Mouse (Mus musculus): ENCODE data around the gene Dtx1. TPM values are rescaled to one million over a fixed set of nuclear protein-coding genes. Genes with fewer than 3 reads are reported as not detected.

Dtx1 gene
- polyA plus RNA-seq, 1 experiment from 2014 or later, result 0.41 TPM

DNA sequence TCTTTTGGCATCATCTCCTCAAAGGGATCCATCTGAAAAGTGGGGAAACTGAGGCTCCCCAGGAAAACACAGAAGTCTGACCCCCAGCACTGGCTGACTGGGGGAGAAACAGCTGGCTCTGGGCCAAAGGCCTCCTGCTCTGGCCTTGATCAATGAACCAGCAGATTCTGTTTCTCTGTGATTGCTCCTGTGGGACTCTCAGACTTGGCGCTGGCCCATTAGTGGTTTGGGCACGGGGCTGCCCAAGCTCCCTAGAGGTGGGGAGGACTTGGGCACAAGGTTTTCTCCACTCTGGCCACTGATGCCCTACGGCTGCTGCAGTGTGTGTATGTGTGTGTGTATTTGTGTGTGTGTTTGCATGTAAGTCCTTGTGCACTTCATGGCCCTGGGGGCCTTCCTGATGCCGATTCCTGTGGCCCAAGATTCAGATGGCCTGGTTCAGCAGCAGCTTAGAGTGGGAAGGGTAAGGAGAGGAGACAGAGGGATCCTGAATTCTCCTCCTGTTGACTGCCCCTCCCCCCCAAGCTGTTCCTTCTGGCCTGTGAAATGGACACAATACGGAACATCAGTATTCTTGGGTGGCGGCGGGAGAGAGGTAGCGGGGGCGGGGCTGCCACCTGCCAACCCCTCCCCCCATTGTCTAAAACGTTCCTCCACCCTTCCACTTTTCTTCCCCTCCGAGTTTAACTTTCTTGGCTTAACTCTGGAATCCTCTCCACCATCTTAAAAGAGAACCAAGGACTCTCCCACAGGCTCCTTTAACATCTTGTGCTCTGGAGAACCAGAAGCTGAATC lies 10.5 kb downstream of the Dtx1 start:
- 69% methylated on average over 11 of the region's 11 CpGs for WGBS
- Histone ChIP-seq H3K36me3 (no peaks in the 10 kb centered on the region), H3K4me3 (no peak overlapping the region), H3K27me3 (ENCODE audit: insufficient read depth, poor library complexity, severe bottlenecking) (peaks cover 96% of the 10 kb centered on the region), H3K9me3 (no peaks in the 10 kb centered on the region), H3K4me1 (peaks cover 17% of the 10 kb centered on the region), H3K27ac (no peak overlapping the region)
- DNase-seq (ENCODE audit: low spot score), result no peak

DNA sequence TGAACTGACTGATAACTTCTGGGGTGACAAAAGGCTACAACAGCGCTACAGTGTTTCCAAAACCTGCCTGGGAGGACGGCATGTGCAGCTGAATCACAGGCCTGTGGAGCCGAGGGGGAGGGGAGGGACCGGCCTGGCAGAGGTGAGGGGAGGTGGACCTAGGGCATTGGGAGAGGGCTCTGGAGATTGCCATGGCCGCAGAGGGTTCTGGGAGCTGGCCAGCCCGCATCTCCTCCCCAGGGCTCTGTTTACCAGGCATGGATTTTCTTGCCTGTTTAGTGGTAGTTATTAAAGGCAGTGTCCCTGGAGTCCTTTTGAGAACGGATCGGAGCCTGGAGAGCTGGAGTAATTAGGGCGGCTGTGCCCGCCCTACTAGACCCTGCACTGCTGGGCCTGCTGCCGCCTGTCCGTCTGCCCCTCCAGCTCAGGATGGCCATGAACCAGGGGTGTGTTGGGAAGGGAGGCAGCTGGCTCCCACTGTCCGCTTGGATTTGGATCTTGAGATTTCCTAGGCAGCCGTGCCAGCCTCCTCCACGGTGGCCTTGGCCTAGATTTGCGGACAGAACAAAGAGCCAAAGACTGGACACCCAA lies 12.8 kb downstream of the Dtx1 start:
- no peak overlapping the region for H3K4me3 ChIP-seq
- WGBS, result 54% methylated on average over 16 of the region's 16 CpGs
- no peak for DNase-seq (ENCODE audit: low spot score)
- H3K27ac ChIP-seq, result no peak overlapping the region
- peaks cover 18% of the 10 kb centered on the region for H3K4me1 ChIP-seq
- H3K27me3 ChIP-seq (ENCODE audit: insufficient read depth, poor library complexity, severe bottlenecking), result peaks cover 96% of the 10 kb centered on the region
- H3K9me3 ChIP-seq, result no peaks in the 10 kb centered on the region
- no peaks in the 10 kb centered on the region for H3K36me3 ChIP-seq

DNA sequence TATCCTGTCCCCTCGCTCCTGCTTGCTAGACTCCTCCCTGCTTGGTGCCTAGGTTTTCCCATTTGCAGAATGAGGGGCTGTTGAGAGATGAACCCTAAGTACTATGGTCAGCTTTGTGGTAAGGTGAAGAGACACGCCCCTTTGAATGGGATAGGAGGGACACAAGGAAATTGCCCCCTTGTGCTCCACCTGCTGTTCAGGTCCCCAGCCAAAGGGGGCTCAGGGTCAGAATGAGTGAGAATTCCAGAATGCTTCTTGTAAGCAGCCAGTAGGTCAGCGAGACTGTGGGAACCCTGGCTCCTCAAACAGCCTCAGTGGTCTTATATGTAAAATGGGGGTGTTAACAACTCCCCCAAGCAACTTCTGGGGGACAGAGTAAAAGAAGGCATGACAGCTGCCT lies 13.5 kb downstream of the Dtx1 start:
- Histone ChIP-seq H3K4me3 (no peak overlapping the region), H3K36me3 (no peaks in the 10 kb centered on the region), H3K4me1 (peaks cover 18% of the 10 kb centered on the region), H3K9me3 (no peaks in the 10 kb centered on the region), H3K27ac (no peak overlapping the region), H3K27me3 (ENCODE audit: insufficient read depth, poor library complexity, severe bottlenecking) (peaks cover 97% of the 10 kb centered on the region)
- 44% methylated on average over 3 of the region's 3 CpGs for WGBS
- DNase-seq (ENCODE audit: low spot score), result no peak

DNA sequence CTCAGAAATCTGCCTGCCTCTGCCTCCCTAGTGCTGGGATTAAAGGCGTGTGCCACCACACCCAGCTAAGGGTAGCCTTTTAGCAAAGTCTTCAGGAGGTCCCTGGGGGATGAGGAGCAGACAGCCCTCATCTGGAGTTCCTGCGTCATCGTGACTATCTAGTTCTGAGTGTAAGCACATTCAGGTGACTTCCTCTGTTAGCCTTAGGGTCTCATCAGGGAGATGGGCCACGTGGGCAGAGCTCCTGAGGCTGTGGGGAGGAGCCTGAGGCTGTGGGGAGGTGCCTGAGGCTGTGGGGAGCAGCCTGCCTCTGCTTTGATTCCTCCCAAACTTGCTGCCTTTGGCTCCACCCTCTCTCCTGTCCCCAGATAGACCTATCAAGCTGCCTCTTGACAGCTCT lies 14.9 kb downstream of the Dtx1 start:
- H3K36me3 ChIP-seq, result no peaks in the 10 kb centered on the region
- H3K9me3 ChIP-seq, result no peaks in the 10 kb centered on the region
- H3K4me3 ChIP-seq, result no peak overlapping the region
- peaks cover 100% of the 10 kb centered on the region for H3K27me3 ChIP-seq (ENCODE audit: insufficient read depth, poor library complexity, severe bottlenecking)
- DNase-seq (ENCODE audit: low spot score), result no peak
- H3K4me1 ChIP-seq, result peaks cover 18% of the 10 kb centered on the region
- 56% methylated on average over 4 of the region's 4 CpGs for WGBS
- no peak overlapping the region for H3K27ac ChIP-seq

DNA sequence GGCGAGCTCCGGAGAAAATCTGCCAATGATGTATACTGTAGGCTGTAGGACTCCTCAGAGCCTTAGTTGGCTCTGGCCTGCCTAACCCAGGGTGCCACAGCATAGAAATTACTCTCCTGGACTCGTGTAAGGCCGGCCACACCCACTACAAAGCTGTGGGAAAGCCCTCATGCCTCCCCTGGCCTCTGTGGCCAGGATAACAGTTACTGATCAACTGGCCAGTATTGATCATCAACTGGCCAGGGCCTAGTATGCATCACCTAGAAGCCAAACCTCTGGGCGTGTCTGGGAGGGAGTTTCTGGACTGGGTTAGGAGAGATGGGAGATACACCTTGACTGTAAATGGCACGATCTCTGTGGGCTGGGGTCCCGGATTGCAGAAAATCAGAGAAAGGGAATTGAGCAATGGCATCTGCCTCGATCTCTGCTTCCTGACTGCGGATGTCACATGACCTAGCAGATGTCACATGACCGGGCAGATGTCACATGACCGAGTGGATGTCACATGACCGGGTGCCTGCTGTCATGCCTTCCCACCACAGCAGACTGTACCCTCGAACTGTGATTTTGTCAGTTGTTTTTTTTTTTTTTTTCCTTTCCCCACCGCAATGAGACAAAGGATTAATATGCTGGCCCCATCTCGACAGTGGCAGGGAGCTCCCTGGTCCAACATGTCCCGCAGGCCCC lies 15.5 kb downstream of the Dtx1 start:
- no peak overlapping the region for H3K27ac ChIP-seq
- no peaks in the 10 kb centered on the region for H3K36me3 ChIP-seq
- H3K4me3 ChIP-seq, result no peak overlapping the region
- no peaks in the 10 kb centered on the region for H3K9me3 ChIP-seq
- WGBS, result 72% methylated on average over 16 of the region's 16 CpGs
- no peak for DNase-seq (ENCODE audit: low spot score)
- peaks cover 100% of the 10 kb centered on the region for H3K27me3 ChIP-seq (ENCODE audit: insufficient read depth, poor library complexity, severe bottlenecking)
- H3K4me1 ChIP-seq, result peaks cover 18% of the 10 kb centered on the region

DNA sequence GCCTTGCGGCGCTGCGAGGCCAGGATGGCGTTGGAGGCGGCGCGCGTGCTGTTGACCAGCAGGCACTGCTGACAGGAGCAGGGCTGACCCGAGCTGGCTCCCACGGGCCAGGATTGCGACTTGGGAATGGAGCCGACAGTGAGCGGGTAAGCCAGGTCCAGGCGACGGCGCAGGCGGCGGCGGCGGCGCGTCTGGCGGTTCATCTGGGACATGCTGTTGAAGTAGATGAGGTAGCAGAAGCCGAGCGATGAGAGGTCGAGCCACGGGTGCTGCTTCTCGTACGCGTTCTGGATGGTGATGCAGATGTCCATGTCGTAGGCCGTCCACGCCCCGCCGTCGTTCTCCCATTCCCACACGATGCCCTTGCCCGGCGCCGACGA lies 17.0 kb downstream of the Dtx1 start:
- H3K4me1 ChIP-seq, result peaks cover 18% of the 10 kb centered on the region
- no peaks in the 10 kb centered on the region for H3K36me3 ChIP-seq
- WGBS, result 4% methylated on average over 41 of the region's 41 CpGs
- peak overlapping the region; percentile 51 for H3K4me3 ChIP-seq
- no peak overlapping the region for H3K27ac ChIP-seq
- no peaks in the 10 kb centered on the region for H3K9me3 ChIP-seq
- no peak for DNase-seq (ENCODE audit: low spot score)
- peaks cover 98% of the 10 kb centered on the region for H3K27me3 ChIP-seq (ENCODE audit: insufficient read depth, poor library complexity, severe bottlenecking)

DNA sequence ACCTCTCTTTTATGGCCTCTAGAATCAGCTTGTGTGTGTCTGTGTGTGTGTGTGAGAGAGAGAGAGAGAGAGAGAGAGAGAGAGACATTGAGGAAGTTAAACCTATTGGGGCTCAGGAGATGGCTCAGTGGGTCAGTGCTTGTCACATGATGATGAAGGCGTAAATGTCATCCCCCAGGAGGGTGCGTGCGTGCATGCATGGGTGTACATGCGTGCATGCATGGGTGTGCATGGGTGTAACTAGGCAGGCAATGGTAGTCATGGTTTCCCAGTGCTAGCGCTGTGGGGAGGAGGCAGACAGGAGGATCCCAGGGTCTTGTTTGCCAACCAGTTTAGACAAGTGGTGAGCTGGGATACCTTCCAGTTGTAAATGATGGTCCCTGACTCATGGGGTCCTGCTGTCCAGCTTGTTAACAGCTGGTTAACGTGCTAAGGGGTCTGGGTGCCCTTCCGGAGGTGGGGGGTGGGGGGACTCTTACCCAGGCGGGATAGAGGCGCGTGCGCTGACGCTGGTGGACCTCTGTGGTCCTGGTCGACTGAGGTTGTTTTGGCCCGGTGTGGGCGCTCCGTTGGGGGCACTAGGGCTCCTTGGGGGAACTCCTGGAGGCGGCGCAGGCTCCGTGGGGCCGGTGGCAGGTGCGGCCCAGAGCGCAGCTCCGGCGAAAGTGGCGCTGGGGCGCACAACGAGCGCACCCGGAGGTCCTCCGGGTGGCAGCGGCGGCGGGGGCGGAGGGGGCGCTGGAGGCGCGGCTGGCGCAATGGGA lies 17.6 kb downstream of the Dtx1 start:
- H3K36me3 ChIP-seq, result no peaks in the 10 kb centered on the region
- H3K4me3 ChIP-seq, result peak overlapping the region; percentile 51
- no peaks in the 10 kb centered on the region for H3K9me3 ChIP-seq
- no peak for DNase-seq (ENCODE audit: low spot score)
- no peak overlapping the region for H3K27ac ChIP-seq
- 13% methylated on average over 38 of the region's 38 CpGs for WGBS
- H3K27me3 ChIP-seq (ENCODE audit: insufficient read depth, poor library complexity, severe bottlenecking), result peaks cover 92% of the 10 kb centered on the region
- peaks cover 18% of the 10 kb centered on the region for H3K4me1 ChIP-seq

DNA sequence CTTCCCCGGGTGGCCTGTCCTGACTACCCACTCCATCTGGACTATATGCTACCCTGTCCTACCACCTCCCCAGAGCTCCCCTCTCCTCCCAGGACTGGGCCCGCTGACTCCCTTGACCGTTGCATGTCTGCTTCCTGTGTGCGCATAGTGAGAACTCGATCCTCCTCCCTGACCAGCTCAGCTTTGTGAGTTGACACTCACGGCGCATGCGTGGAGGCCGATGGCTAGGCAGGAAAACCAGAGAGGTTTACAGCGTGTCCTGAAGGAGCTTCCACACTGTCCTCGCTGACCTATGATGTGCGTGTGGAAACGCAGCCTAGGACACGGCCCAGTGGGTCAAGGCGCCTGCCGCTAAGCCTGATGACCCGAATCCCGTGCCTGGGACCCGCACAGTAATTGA lies 19.7 kb downstream of the Dtx1 start:
- Histone ChIP-seq H3K4me3 (no peak overlapping the region), H3K27me3 (ENCODE audit: insufficient read depth, poor library complexity, severe bottlenecking) (peaks cover 72% of the 10 kb centered on the region), H3K9me3 (no peaks in the 10 kb centered on the region), H3K36me3 (no peaks in the 10 kb centered on the region), H3K4me1 (peaks cover 15% of the 10 kb centered on the region), H3K27ac (no peak overlapping the region)
- DNase-seq (ENCODE audit: low spot score), result no peak
- 69% methylated on average over 19 of the region's 19 CpGs for WGBS

DNA sequence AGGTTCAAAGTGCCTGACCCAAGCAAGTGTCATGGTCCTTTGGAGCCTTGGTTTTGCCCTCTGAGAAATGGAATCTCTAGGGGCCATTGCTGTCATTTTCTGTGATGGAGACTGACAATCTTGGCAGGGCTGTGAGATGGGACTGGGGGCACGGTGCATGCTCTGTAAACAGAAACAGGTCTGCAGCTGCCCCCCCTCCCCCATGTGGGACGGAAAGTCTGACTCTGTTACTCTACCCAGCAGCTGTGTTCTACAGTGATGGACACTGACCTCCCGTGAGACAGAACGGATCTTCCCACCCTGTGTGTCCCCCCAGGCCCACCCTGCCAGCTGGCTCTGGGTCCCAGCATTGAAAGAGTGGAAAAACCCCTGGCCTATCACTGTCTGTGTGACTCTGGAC lies 21.3 kb downstream of the Dtx1 start:
- WGBS, result 52% methylated on average over 4 of the region's 4 CpGs
- H3K36me3 ChIP-seq, result no peaks in the 10 kb centered on the region

DNA sequence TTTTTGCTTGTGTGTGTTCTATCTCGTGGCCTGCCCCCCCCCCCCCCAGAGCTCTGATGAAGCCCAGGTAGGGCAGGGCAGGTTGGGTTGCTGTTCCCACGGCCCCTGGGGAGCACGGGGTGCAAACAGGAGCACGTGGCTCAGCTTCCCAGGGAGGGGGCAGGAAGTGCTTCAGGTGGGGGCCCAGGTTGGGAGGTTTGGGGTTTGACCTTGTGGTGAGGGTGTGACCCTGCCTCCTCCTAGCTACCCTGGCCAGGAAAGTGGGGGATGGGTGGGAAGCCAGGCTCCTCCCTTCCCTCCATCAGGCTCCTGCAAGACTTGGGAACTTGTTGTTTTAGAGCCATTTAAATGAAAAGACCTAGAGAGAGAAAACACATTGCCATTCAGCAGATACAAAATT lies 23.3 kb downstream of the Dtx1 start:
- H3K9me3 ChIP-seq, result no peaks in the 10 kb centered on the region
- WGBS, result 23% methylated on average over 4 of the region's 4 CpGs
- H3K4me1 ChIP-seq, result 0 out of 2 replicates have a peak, but pooled peaks cover 4% of the 10 kb centered on the region
- H3K27me3 ChIP-seq (ENCODE audit: insufficient read depth, poor library complexity, severe bottlenecking), result peaks cover 70% of the 10 kb centered on the region
- no peak overlapping the region for H3K4me3 ChIP-seq
- H3K27ac ChIP-seq, result no peak overlapping the region
- H3K36me3 ChIP-seq, result no peaks in the 10 kb centered on the region
- no peak for DNase-seq (ENCODE audit: low spot score)

More for the DNA sequence above, 21.3 kb downstream of the Dtx1 start:
- DNase-seq (ENCODE audit: low spot score), result no peak
- H3K27ac ChIP-seq, result no peak overlapping the region
- no peak overlapping the region for H3K4me3 ChIP-seq
- H3K27me3 ChIP-seq (ENCODE audit: insufficient read depth, poor library complexity, severe bottlenecking), result peaks cover 70% of the 10 kb centered on the region
- H3K9me3 ChIP-seq, result no peaks in the 10 kb centered on the region
- H3K4me1 ChIP-seq, result peaks cover 15% of the 10 kb centered on the region

DNA sequence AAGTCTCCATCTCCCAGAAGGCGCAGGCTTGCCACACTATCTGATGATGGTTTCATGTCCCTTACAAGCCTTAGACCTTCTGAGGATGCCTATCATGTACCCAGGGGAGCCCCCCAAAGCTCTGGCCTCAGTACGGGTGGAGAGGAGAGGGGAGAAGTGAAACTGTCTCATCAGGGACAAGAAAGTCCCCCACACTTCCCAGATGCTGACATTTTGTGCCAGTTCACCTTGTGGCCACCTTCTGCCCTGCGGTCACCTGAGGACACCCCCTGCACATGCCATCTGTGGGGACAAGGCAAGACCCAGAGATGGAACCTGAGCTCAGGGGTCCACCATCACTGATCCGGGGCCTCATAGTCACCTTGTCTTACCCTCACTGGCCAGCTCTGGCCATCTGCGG lies 23.8 kb downstream of the Dtx1 start:
- Histone ChIP-seq H3K4me3 (no peak overlapping the region), H3K4me1 (peaks cover 9% of the 10 kb centered on the region), H3K27ac (no peak overlapping the region), H3K27me3 (ENCODE audit: insufficient read depth, poor library complexity, severe bottlenecking) (peaks cover 70% of the 10 kb centered on the region), H3K36me3 (no peaks in the 10 kb centered on the region), H3K9me3 (no peaks in the 10 kb centered on the region)
- no peak for DNase-seq (ENCODE audit: low spot score)
- WGBS, result 83% methylated on average over 5 of the region's 5 CpGs

DNA sequence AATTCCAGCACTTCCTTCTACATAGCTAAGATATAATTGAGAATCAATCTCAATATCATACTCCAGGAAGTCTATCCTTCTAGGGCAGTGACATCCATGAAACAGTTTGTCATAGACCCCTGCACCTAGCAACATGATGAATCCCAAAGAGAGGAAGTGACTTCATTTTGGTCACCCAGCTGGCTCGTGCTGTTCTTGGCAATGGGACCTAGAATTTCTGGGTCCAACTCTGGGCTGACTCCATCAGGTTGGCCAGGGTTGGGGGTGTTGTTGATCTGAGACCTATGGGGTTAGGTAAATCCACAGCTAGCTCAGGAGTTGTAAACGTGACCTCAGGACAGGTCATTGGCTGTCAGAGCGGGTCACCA lies 24.3 kb downstream of the Dtx1 start:
- DNase-seq (ENCODE audit: low spot score), result no peak
- H3K27me3 ChIP-seq (ENCODE audit: insufficient read depth, poor library complexity, severe bottlenecking), result peaks cover 70% of the 10 kb centered on the region
- WGBS, result 71% methylated on average over 3 of the region's 3 CpGs

More for the DNA sequence above, 24.3 kb downstream of the Dtx1 start:
- Histone ChIP-seq H3K36me3 (no peaks in the 10 kb centered on the region), H3K4me3 (no peak overlapping the region), H3K4me1 (peaks cover 13% of the 10 kb centered on the region), H3K27ac (no peak overlapping the region), H3K9me3 (no peaks in the 10 kb centered on the region)
